Mouse (Mus musculus) adrenal gland, postnatal 4 days (tissue): ENCODE results near the gene Nipsnap1. TPM values are rescaled to one million over a fixed set of nuclear protein-coding genes. Genes with fewer than 3 reads are reported as not detected.

Experiments
- DNase-seq, 2 experiments: peaks; one replicate each; pipeline ENCODE4 v3.0.0; 2021 to 2022; ENCODE audit warnings: low spot score in 2 of 2, mixed read lengths in 2 of 2
- long read RNA-seq, 2 experiments: library from polyadenylated mRNA; stranded (forward); transcript quantifications; one replicate each; pipeline ENCODE4 v2.0.0; 2021
- total RNA-seq, 2 experiments: library from RNA; stranded (reverse); gene quantifications; 2 replicates each; pipeline ENCODE4 v1.2.3; 2021

Gene Nipsnap1
- 10 to 100 TPM; 55.8 to 55.9 TPM for total RNA-seq
- long read RNA-seq, experiment 1, transcript Nipsnap1-201 (10 exons, 1,926 nt): major isoform, 37 of 48 reads
- long read RNA-seq, experiment 1, partial matches to known transcripts: 1 of 48 reads
- long read RNA-seq, experiment 1, other reads (novel, unspliced or antisense): 10 of 48 reads
- long read RNA-seq, experiment 2, transcript Nipsnap1-201 (10 exons, 1,926 nt): major isoform, 58 of 71 reads
- long read RNA-seq, experiment 2, partial matches to known transcripts: 5 of 71 reads
- long read RNA-seq, experiment 2, other reads (novel, unspliced or antisense): 7 of 71 reads

- DNase-seq: peak; percentile 15 to 48
Observed at GRCm38 (mm10) chr11:4873755-4874475, at the start of gene Nipsnap1. Nipsnap1 (plus strand) TSS chr11:4873951.

- DNase-seq: no peak
Observed at GRCm38 (mm10) chr11:4826152-4826778, 47.5 kb upstream of the Nipsnap1 start.

GRCm38 (mm10) chr11:4827340-4827739 lies 46.4 kb upstream of the Nipsnap1 start:
- no peak for DNase-seq

GRCm38 (mm10) chr11:4827916-4828315 lies 45.8 kb upstream of the Nipsnap1 start:
- DNase-seq: no peak

- DNase-seq: no peak
Observed at GRCm38 (mm10) chr11:4831066-4831465, 42.7 kb upstream of the Nipsnap1 start.

GRCm38 (mm10) chr11:4833295-4833939 lies 40.3 kb upstream of the Nipsnap1 start:
- no peak for DNase-seq

GRCm38 (mm10) chr11:4835436-4835835 lies 38.3 kb upstream of the Nipsnap1 start:
- peak in 1 of 2 experiments; percentile 16 for DNase-seq

- DNase-seq: no peak
Observed at GRCm38 (mm10) chr11:4836755-4837154, 37.0 kb upstream of the Nipsnap1 start.

GRCm38 (mm10) chr11:4837342-4837741 lies 36.4 kb upstream of the Nipsnap1 start:
- no peak for DNase-seq

GRCm38 (mm10) chr11:4838235-4838634 lies 35.5 kb upstream of the Nipsnap1 start:
- DNase-seq: no peak

GRCm38 (mm10) chr11:4840942-4841526 lies 32.7 kb upstream of the Nipsnap1 start:
- DNase-seq: no peak

- DNase-seq: peak; percentile 8 to 22
Observed at GRCm38 (mm10) chr11:4848483-4849248, 25.1 kb upstream of the Nipsnap1 start.

GRCm38 (mm10) chr11:4849258-4849943 lies 24.4 kb upstream of the Nipsnap1 start, which contains the start of gene Nf2:
Nf2 (minus strand) TSS chr11:4849536.
- DNase-seq: peak; percentile 78 to 92

- DNase-seq: no peak
Observed at GRCm38 (mm10) chr11:4850404-4850803, 23.3 kb upstream of the Nipsnap1 start.

GRCm38 (mm10) chr11:4853021-4853420 lies 20.7 kb upstream of the Nipsnap1 start:
- DNase-seq: no peak

- DNase-seq: no peak
Observed at GRCm38 (mm10) chr11:4854181-4854580, 19.6 kb upstream of the Nipsnap1 start.

GRCm38 (mm10) chr11:4858416-4858815 lies 15.3 kb upstream of the Nipsnap1 start:
- no peak for DNase-seq

GRCm38 (mm10) chr11:4860986-4861385 lies 12.8 kb upstream of the Nipsnap1 start:
- no peak for DNase-seq

- DNase-seq: no peak
Observed at GRCm38 (mm10) chr11:4861816-4862604, 11.7 kb upstream of the Nipsnap1 start.
